Mouse (Mus musculus) granulocyte monocyte progenitor cell, adult 5-6 weeks (primary cell): ENCODE data around the gene Rftn1. TPM values are rescaled to one million over a fixed set of nuclear protein-coding genes. Genes with fewer than 3 reads are reported as not detected.

Experiments used
- ATAC-seq: replicated peaks from 2 replicates; pipeline ENCODE4 v1.8.0; 2016; ENCODE audit warnings: mild to moderate bottlenecking, moderate TSS enrichment, inconsistent platforms; ENCODE audit not compliant: poor library complexity, severe bottlenecking
- total RNA-seq, 2 experiments: library from RNA; stranded (forward) in 1 of 2; stranded (reverse) in 1 of 2; fragments of 200-712, 200-1000 nt in 1 of 2; fragments of >200 nt in 1 of 2; fragmentation: Nextera tagmentation in 1 of 2; gene quantifications; 2 replicates each; pipeline ENCODE4 v1.2.3; 2014 to 2017

Rftn1 gene
- total RNA-seq, 2 experiments from 2014 or later, result 9.8 to 32.4 TPM

DNA sequence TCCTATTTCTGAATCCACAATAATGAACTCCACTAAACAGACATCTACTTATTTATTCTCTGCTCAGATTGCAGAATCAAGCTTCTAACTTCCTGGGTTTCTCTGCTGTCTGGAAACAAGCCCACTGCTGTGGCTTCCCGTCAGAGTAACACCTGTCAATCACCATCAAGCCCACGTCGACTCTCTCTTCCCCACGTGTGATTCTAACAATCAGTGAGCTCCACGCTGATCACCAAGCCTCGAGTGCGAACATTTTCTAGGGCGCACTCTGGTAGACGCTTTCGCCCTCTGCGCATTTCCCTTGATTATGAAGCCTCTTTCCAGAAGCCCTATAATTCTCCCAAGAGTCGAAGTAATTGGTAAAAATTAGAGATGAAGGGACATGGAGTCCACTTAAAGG, 90.4 kb downstream of the Rftn1 start:
- no peak for ATAC-seq

DNA sequence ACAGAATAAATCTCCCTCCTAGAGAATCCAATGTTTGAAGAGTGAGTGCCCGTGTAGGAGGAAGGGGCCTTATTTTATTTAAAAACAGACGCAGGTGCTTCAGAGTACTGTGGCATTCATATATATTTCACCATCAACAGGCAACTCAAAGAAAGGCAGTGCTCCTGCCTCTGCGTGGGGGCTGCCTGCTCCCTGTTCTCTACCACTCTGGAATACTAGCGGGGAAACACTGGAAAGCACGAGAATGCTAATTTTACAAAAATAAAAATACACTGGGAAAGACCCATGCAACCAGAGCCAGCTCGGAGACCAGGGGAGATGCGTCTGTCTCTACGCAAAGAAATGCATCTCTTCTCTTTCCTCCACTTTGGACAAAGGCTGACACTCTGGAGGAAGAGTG, 91.1 kb downstream of the Rftn1 start:
- ATAC-seq, result no peak

DNA sequence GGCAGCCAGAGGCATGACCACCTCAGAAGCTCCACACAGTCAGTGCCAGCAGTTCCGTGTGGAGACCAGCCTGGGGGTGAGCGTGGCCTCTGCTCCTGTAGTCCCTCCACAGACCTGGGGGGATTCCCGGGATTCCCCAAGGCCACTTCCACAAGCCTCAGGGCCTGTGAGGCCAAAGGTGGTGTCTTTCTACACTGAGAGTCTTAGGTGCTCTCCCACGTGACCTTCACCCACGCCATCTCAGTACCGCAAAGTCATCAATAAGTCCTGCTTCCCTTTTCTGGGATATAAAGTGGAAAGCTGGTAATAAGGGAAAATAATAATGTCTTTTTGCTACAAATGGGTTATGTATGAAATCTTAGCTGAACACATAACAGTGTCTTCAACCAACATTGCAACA, 92.2 kb downstream of the Rftn1 start:
- peak; percentile 16 for ATAC-seq

DNA sequence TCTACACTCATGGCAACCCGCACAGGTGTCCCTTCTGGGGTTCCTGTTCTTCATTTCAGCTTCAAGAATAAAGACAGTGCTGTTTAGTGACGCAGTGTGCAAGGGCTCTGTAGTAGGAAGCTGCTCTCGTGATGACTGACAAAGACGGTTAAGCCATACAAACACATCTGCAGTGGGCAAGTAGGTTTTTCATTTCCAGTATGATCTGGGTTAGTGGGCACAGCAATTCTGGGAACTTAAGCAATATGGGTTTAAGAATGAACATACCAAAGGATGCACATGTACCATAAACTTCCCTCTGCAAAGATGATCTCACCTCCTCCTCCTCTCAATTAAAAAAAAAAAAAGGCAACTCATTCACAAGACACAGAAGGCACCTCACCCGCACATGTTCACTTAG, 92.6 kb downstream of the Rftn1 start:
- peak; percentile 77 for ATAC-seq

DNA sequence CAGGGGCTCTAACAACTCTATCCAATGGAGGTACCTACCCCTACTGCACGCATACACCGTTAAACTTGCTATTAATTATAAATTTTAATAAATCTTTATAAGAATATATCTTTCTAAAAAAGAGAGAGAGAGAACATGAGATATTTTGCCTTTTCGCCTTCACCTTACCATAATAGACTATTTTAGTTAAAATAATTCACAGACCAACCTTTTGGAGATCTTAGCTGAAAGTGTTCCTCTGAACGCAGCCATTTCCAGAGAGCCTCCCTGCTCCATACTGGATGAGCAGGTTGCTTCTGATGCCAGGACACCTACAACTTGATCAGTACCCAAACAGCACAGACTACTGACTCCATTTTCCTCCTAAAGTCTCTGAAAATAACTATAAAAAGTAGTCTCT, 94.2 kb downstream of the Rftn1 start:
- no peak for ATAC-seq

DNA sequence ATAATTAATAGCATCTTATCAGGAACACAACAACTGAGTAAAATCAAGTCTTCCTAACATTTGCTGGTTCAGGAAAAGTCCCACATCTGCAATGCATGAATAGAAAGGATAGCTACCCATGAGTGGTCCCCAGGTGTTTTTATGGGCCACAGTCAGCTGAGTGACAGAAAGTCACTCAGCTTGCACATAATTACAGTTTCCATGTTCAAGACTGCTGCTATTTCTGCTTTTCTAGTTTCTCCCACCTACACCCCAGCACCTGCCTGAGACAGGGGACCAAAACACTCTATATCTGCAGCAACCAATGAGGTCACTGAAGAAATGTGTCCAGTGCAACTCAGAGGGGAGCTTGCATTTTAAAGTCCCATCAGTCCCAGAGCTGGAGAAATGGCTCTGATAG, 95.9 kb downstream of the Rftn1 start:
- no peak for ATAC-seq

- no peak for ATAC-seq
Observed at GRCm38 (mm10) chr17:50094077-50094476, 96.4 kb downstream of the Rftn1 start.

GRCm38 (mm10) chr17:50093356-50093755, 97.1 kb downstream of the Rftn1 start:
- no peak for ATAC-seq

GRCm38 (mm10) chr17:50092848-50093247, 97.6 kb downstream of the Rftn1 start:
- no peak for ATAC-seq

- no peak for ATAC-seq
Observed at GRCm38 (mm10) chr17:50091829-50092228, 98.6 kb downstream of the Rftn1 start.

GRCm38 (mm10) chr17:50089725-50090124, 100.7 kb downstream of the Rftn1 start:
- ATAC-seq, result no peak

GRCm38 (mm10) chr17:50088054-50088453, 102.4 kb downstream of the Rftn1 start:
- ATAC-seq, result no peak

DNA sequence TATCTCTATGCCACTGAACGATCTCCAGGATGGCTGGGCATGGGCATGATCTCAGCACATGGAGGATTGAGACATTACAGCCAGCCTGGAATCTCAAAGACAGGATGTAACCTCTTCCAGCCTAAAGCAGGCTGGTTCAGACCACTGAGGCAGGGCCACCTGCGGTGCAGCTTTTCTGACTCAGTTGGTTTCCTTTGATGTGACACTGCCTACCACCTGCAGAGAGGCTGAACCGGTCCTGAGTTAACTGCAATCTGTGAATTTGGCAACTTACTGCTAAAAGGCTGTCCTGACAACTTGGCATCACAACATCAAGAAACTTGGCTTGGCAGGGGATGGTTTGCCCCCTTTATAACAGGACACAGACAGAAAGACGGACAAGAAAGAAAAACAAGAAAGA, 103.6 kb downstream of the Rftn1 start:
- no peak for ATAC-seq

DNA sequence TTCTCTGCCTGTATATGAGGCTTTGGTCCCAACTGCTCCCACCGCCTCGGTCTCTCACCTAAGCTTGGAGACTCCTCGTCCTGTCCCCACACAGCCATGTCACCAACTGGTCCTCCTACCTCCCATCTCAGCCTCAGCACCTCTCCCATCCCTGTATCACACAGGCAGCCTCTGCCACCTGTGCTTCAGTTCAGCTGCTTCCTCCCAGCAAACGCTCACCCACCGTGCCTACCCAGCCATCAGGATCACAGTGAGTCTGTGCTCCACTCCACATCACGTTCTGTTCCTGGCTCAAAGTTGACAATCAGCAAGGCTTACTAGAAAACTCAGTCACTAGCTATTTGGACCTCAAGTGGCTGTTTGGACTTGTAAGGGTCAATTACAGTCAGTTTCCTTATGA, 105.8 kb downstream of the Rftn1 start:
- ATAC-seq, result no peak

- no peak for ATAC-seq
Observed at GRCm38 (mm10) chr17:50083937-50084336, 106.5 kb downstream of the Rftn1 start.

- no peak for ATAC-seq
Observed at GRCm38 (mm10) chr17:50082947-50083346, 107.5 kb downstream of the Rftn1 start.

DNA sequence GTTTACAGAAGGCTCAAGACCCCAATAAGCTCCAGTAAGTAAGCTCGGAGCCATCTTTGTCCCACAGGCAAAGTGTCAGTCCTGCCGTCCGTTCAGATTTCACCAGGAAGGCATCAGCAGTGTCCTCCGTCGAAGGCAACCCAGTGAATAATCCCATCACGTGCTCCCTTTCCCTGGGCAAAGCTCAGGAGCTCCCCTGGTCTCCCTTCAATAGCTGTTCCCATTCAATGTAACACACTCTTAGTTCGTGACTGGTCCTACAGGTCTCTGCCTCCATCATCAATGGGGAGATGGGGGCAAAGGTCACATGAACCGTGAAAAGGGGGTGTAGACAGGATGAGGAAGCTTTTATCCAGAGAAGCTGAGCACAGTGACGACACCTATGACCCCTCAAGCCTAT, 108.8 kb downstream of the Rftn1 start:
- no peak for ATAC-seq

DNA sequence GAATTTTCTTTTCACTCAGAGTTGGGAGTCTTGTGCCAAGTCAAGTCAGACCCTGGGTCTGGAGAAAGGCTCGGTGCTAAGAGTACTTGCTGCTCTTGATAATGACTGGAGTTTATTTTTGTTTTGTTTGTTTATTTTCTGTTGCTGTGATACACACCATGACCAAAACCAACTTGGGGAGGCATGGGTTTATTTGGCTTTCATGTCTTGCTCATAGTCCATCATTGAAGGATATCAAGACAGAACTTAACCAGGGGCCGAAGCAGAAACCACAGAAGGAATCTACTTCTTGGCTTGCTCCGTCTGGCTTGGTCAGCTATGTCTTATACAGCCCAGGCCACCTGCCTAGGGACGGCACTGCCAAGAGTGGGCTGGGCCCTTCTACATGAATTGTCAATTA, 109.5 kb downstream of the Rftn1 start:
- ATAC-seq, result no peak

DNA sequence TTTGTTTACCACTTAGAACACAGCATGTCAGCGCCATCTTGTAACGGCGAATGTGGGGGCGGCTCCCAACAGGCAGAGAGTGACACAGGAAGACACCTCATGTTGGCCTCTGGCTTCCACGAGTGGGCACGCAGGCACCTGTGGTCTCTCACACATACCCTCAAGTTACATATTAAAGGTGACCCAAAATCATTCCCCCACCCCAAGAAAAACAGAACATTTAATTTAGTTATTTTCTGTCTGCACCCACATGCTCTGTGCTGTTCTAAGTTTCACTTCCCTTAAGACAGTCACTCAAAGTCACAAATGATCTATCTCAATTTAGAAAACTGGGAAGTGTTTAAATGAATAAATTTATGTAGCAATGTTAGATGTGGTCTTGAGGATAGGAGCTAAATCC, 111.7 kb downstream of the Rftn1 start:
- peak; percentile 88 for ATAC-seq

GRCm38 (mm10) chr17:50072982-50073965, 117.2 kb downstream of the Rftn1 start:
- no peak for ATAC-seq

DNA sequence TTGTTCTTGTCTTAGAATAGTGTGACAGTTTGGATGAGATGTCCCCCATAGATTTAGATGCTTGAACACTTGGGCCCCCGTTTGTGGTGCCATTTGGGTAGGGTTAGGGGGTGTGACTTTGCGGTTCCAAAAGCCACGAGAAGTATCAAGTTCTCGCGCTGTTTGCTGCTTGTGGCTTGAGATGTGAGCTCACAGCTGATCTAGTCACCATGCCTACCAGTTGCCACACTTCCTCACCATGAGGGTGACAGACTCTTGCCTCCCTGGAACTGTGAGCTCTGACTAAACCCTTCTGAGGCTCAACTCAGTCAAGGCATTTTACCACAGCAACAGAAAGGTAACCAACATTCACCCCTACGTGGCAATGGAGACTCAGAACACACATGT, 118.9 kb downstream of the Rftn1 start:
- ATAC-seq, result peak; percentile 98
